Mouse (Mus musculus) neural tube, embryonic 15.5 days (tissue): Measurements from ENCODE around the gene Card19. TPM values are rescaled to one million over a fixed set of nuclear protein-coding genes. Genes with fewer than 3 reads are reported as not detected.

Experiments used
- ATAC-seq: fragments of 200-750 bp; cut with Nextera tagmentation; 2 replicates; pipeline ENCODE4 v1.8.0; 2017; ENCODE audit warnings: mild to moderate bottlenecking, moderate TSS enrichment, moderate library complexity; ENCODE audit not compliant: low FRiP score
- H3K27ac ChIP-seq: fragments of 300-500 bp; sonication (generic); replicated peaks from 2 replicates; pipeline ENCODE4 v1.5.1; 2015; ENCODE audit warnings: mild to moderate bottlenecking, inconsistent platforms
- H3K27me3 ChIP-seq: fragments of 300-500 bp; sonication (generic); replicated peaks from 2 replicates; pipeline ENCODE4 v1.6.1; 2015; ENCODE audit warnings: inconsistent platforms
- H3K36me3 ChIP-seq: fragments of 300-500 bp; sonication (generic); 2 replicates; pipeline ENCODE4 v1.6.1; 2015; ENCODE audit warnings: inconsistent platforms
- H3K4me1 ChIP-seq: fragments of 300-500 bp; sonication (generic); 2 replicates; pipeline ENCODE4 v1.6.1; 2015; ENCODE audit warnings: inconsistent platforms
- H3K4me2 ChIP-seq: fragments of 300-500 bp; sonication (generic); 2 replicates; pipeline ENCODE4 v1.6.1; 2015; ENCODE audit warnings: inconsistent platforms, mild to moderate bottlenecking, moderate library complexity
- H3K4me3 ChIP-seq: fragments of 300-500 bp; sonication (generic); replicated peaks from 2 replicates; pipeline ENCODE4 v1.5.1; 2015; ENCODE audit warnings: mild to moderate bottlenecking, inconsistent platforms
- H3K9ac ChIP-seq: fragments of 300-500 bp; sonication (generic); replicated peaks from 2 replicates; pipeline ENCODE4 v1.6.1; 2015; ENCODE audit warnings: mild to moderate bottlenecking, inconsistent platforms
- H3K9me3 ChIP-seq: fragments of 300-500 bp; sonication (generic); replicated peaks from 2 replicates; pipeline ENCODE4 v1.6.1; 2016; ENCODE audit warnings: inconsistent platforms
- WGBS: fragments of 180-500 bp; shearing (Covaris S2); methylation state at CpG from one replicate; pipeline ENCODE4 v1.1.7; 2015; ENCODE audit warnings: mixed read lengths; 5-methylcytosine and 5-hydroxymethylcytosine counted together
- polyA plus RNA-seq: library from polyadenylated mRNA; unstranded; fragments of >200 nt; fragmentation: Nextera tagmentation; extraction: Ambion mirVana; gene quantifications from 2 replicates; pipeline ENCODE4 v1.2.1, GENCODE M21; 2015

The Card19 gene
- polyA plus RNA-seq, 1 experiment from 2014 or later, result 44.6 TPM

DNA sequence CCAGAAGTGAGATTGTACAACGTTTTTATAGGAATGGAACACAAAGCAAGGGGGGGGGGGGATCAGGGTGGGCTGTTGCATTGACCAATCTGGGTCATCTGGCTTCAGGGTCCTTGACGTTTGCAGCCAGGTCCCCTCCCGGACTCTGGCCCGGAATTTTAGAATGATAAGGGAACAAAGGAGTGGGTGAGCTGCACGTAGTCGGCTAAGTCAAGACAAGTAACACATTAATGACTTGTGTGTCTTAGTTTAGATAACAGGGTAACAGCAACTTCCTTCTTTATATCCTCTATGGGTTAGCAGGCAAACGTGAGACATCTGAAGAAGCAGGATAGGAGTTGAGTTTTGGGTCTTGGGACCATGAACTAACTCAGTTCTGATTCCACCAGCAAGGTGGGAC lies 52.2 kb downstream of the Card19 start:
- Histone ChIP-seq H3K4me2 (no peak overlapping the region), H3K9ac (no peak overlapping the region), H3K27ac (no peak overlapping the region), H3K27me3 (no peaks in the 10 kb centered on the region), H3K4me3 (no peak overlapping the region), H3K9me3 (no peaks in the 10 kb centered on the region), H3K4me1 (no peaks in the 10 kb centered on the region), H3K36me3 (no peaks in the 10 kb centered on the region)
- no peak for ATAC-seq
- WGBS, result 83% methylated on average over 7 of the region's 7 CpGs

GRCm38 (mm10) chr13:49162722-49163121 lies 53.1 kb downstream of the Card19 start:
- no peak for ATAC-seq
- Histone ChIP-seq H3K27me3 (no peaks in the 10 kb centered on the region), H3K4me3 (no peak overlapping the region), H3K9ac (no peak overlapping the region), H3K9me3 (no peaks in the 10 kb centered on the region), H3K27ac (no peak overlapping the region), H3K36me3 (no peaks in the 10 kb centered on the region), H3K4me1 (no peaks in the 10 kb centered on the region), H3K4me2 (no peak overlapping the region)
- 66% methylated on average over 4 of the region's 4 CpGs for WGBS

DNA sequence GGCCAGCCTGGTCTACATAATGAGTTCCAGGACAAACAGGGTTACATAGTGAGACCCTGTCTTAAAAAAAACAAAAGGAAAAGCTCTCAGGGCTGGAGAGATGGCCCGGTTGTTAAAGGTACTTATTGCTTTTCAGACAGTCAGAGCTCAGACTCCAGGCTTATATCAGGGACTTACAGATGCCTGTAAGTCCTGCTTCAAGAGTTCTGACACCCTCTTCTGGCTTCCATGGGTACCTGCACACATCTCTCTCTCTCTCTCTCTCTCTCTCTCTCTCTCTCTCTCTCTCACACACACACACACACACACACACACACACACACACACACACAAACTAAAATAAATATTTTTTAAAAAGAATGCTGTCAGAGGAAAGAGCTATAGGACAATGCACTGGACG lies 54.6 kb downstream of the Card19 start:
- Histone ChIP-seq H3K4me2 (no peak overlapping the region), H3K27me3 (no peaks in the 10 kb centered on the region), H3K4me1 (no peaks in the 10 kb centered on the region), H3K27ac (no peak overlapping the region), H3K9ac (no peak overlapping the region), H3K9me3 (no peaks in the 10 kb centered on the region), H3K4me3 (no peak overlapping the region), H3K36me3 (no peaks in the 10 kb centered on the region)
- ATAC-seq, result no peak
- WGBS, result 74% methylated on average over 2 of the region's 2 CpGs

- 81% methylated on average over 10 of the region's 10 CpGs for WGBS
- Histone ChIP-seq H3K4me3 (no peak overlapping the region), H3K4me2 (no peak overlapping the region), H3K9ac (no peak overlapping the region), H3K36me3 (no peaks in the 10 kb centered on the region), H3K27me3 (no peaks in the 10 kb centered on the region), H3K9me3 (no peaks in the 10 kb centered on the region), H3K4me1 (peaks cover 4% of the 10 kb centered on the region; the same call in 1 of the 2 replicates), H3K27ac (no peak overlapping the region)
- no peak for ATAC-seq
Observed at GRCm38 (mm10) chr13:49158040-49158713, 57.7 kb downstream of the Card19 start.

DNA sequence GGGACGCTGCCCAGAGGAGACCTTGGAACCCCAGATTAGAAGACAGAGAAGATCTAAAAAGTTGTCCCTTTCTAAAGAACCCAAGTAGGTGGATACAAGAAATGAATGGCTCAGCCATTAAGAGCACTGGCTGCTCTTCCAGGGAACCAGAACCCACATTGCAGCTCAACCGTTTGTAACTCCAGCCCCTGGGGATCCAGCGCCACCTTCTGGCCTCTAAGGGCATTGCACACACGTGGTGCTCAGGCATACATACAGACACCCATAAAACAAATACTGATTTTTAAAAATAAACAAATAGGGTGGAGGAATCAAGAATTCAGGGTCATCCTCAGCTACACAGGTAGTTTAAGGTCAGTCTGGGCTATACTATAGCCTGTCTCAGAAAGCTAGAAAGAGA lies 59.2 kb downstream of the Card19 start:
- Histone ChIP-seq H3K4me2 (no peak overlapping the region), H3K9ac (no peak overlapping the region), H3K4me1 (peaks cover 4% of the 10 kb centered on the region; the same call in 1 of the 2 replicates), H3K27ac (no peak overlapping the region), H3K4me3 (no peak overlapping the region), H3K36me3 (no peaks in the 10 kb centered on the region), H3K27me3 (no peaks in the 10 kb centered on the region), H3K9me3 (no peaks in the 10 kb centered on the region)
- 80% methylated on average over 4 of the region's 4 CpGs for WGBS
- ATAC-seq, result no peak

DNA sequence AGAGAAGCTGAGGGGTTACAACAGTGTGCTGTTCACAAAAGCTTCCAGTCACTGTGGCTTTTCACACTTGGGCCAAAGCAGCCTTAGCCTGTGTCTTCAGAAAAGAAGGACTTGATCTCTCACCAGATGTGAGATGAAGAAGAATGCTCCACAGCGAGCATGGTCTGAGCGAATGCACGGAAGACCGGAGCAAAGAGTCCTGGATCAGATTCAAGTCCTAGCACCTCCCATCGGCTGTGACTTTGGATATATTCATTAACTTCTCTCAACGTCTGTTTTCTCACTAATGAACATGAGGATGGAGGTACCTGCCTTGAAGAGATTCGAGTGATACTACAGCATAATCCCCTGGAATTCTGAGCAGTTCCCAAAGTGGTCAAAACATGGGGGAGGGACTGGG lies 61.2 kb downstream of the Card19 start:
- no peaks in the 10 kb centered on the region for H3K9me3 ChIP-seq
- H3K36me3 ChIP-seq, result no peaks in the 10 kb centered on the region
- ATAC-seq, result no peak
- no peak overlapping the region for H3K4me2 ChIP-seq
- 67% methylated on average over 7 of the region's 7 CpGs for whole genome bisulfite sequencing
- H3K27ac ChIP-seq, result no peak overlapping the region
- peaks cover 4% of the 10 kb centered on the region; the same call in 1 of the 2 replicates for H3K4me1 ChIP-seq
- peaks cover 6% of the 10 kb centered on the region; the same call in 1 of the 2 replicates for H3K27me3 ChIP-seq
- H3K4me3 ChIP-seq, result no peak overlapping the region
- no peak overlapping the region for H3K9ac ChIP-seq

DNA sequence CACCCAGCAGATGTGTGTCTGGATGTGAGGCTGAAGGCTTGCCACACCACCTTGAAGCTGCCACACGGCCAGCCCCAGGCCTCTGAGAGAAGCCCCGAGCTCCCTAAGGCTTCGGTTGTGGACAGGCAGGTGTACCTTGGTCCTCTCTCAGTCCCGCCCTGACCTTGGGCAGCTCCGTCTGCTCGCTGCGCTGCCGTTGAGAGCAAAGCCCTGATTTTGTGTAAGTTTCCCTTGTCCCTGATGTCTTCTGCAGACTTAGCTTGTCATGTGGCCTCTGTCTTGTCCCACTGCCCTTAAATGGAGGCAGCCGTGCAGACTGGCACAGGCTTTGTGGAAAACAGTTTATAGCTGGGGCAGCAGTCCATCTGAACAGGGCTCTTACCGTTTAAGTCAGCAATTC lies 61.8 kb downstream of the Card19 start:
- Histone ChIP-seq H3K4me3 (no peak overlapping the region), H3K4me1 (peaks cover 4% of the 10 kb centered on the region; the same call in 1 of the 2 replicates), H3K27ac (no peak overlapping the region), H3K9me3 (no peaks in the 10 kb centered on the region), H3K9ac (no peak overlapping the region), H3K36me3 (no peaks in the 10 kb centered on the region), H3K4me2 (no peak overlapping the region), H3K27me3 (peaks cover 10% of the 10 kb centered on the region; the same call in 1 of the 2 replicates)
- no peak for ATAC-seq
- 80% methylated on average over 10 of the region's 10 CpGs for WGBS

Other genes starting within 250 kb of the Card19 start
- 11.5 and 13.4 TPM in 2 replicates for gene Fam120a, start 248.0 kb downstream of the Card19 start, polyA plus RNA-seq
- 16.0 and 19.0 TPM in 2 replicates for gene Wnk2, start 68.0 kb downstream of the Card19 start, polyA plus RNA-seq
- gene Ninj1, start 28.6 kb downstream of the Card19 start, polyA plus RNA-seq, result 37.4 and 38.9 TPM in 2 replicates
- 0.95 and 2.1 TPM in 2 replicates for gene Susd3, start 32.7 kb upstream of the Card19 start, polyA plus RNA-seq
- 2.1 and 2.2 TPM in 2 replicates for gene Fgd3, start 104.3 kb upstream of the Card19 start, polyA plus RNA-seq
- gene Bicd2, start 125.5 kb upstream of the Card19 start, polyA plus RNA-seq, result 28.3 and 30.3 TPM in 2 replicates
- 13.1 and 13.6 TPM in 2 replicates for gene Ippk, start 205.2 kb upstream of the Card19 start, polyA plus RNA-seq